Mouse (Mus musculus) testis, adult 2 months (tissue): ENCODE results near the gene Cracr2b.

Source experiments
- CTCF ChIP-seq: fragments of 200-500 bp; IDR thresholded peaks from 2 replicates; pipeline ENCODE4 v1.5.1; 2012; ENCODE audit warnings: low read depth, mild to moderate bottlenecking, inconsistent platforms, low read length, moderate library complexity; ENCODE audit not compliant: control insufficient read depth, insufficient read depth, insufficient replicate concordance
- POLR2A ChIP-seq: fragments of 200-500 bp; IDR thresholded peaks from 2 replicates; pipeline ENCODE4 v1.6.1; 2012; ENCODE audit warnings: low read depth, mild to moderate bottlenecking, inconsistent platforms, low read length, moderate library complexity; ENCODE audit not compliant: control insufficient read depth

DNA sequence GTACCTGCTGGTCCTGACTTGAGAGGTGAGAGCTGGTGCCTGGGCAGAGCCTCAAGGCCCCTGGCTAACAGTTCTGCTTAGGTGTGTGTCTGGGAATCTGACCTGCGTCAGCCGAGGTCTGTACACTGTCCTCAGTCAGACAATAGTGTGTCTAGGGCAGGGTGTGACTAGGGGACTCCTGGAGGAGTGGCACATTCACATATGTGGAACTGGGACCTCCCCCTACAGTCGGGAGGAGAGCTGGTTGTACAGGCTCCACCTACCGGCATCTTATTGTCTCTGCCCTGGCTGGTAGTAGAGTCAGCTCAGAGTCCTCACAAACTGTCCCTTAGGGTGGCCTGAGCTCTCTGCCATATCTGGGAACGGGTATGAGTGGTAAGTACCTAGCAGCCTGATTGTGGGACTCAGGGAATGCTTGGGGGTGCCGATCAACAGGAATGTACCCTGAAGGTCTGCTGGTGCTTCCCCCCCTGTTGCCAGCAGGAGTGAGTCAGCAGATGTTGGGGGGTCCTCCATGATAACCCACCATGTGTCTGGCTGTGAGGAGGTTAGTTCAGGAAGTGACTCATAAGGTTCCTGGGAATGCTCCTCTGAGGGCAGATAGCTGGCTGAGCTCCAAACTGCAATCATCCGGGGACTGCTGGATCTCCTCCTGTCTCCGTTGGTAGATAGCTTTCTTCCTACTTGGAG is 7.8 kb downstream of the Cracr2b start:
- no peak for TF ChIP-seq CTCF
- TF ChIP-seq POLR2A: no peak; the same call in 1 of the 2 replicates
